In the genomic region with DNA sequence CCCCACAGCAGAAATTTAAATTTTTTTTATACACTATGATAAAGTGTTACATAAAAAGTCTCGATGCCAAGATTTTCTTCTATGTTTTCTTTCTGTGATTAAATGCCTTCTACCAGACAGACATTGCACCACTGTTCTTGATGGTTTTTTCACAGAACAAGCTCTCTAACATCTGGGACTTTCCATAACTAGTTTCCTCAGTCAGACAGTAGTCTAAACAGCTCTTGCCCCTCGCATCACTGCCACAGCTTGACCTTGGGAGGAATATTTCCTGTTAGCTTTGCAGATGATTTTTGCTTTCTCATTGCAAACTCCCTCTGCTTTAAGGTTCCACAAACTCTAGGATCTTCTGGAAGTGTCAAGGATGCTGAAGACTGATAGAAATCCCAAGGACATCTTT, we compare ENCODE assay signal across 8 mouse cellular contexts. TPM values are rescaled to one million over a fixed set of nuclear protein-coding genes. Genes with fewer than 3 reads are reported as not detected.
DNase-seq lines count a peak whose midpoint lies in the region; ATAC-seq and TF ChIP-seq lines count a peak whose summit lies in the region.

No protein-coding gene starts in this region.

- no peaks in the 10 kb centered on the region for H3K36me3 ChIP-seq in kidney, adult 2 months (ENCODE audit: control insufficient read depth, insufficient read depth, low read length)
- H3K36me3 ChIP-seq in hindbrain, embryonic 15.5 days = peaks cover 5% of the 10 kb centered on the region; the same call in 1 of the 2 replicates
- peaks cover 11% of the 10 kb centered on the region for H3K36me3 ChIP-seq in midbrain, embryonic 13.5 days

- no peak for TF ChIP-seq POLR2A in kidney, adult 2 months (IDR thresholded peaks at IDR 0.05; ENCODE audit: low read depth, low read length)

- no peak; the same call in 1 of the 2 replicates for ATAC-seq in hindbrain, embryonic 15.5 days (ENCODE audit: low FRiP score, low read depth)
- peak; percentile 7; the same call in 1 of the 2 replicates for ATAC-seq in midbrain, embryonic 13.5 days

- TF ChIP-seq CTCF in kidney, adult 2 months (conservative IDR thresholded peaks at IDR 0.05; ENCODE audit: insufficient read depth, insufficient read length, low read depth, low read length) = no peak

- peaks cover 4% of the 10 kb centered on the region; the same call in 1 of the 2 replicates for H3K4me1 ChIP-seq in kidney, adult 2 months (ENCODE audit: control insufficient read depth, insufficient read depth, low read length)
- H3K4me1 ChIP-seq in brown adipose tissue, adult 24 weeks (ENCODE audit: control insufficient read depth, insufficient read depth, insufficient read length, low read length) = peaks cover 5% of the 10 kb centered on the region
- H3K4me1 ChIP-seq in hindbrain, embryonic 15.5 days (replicated peaks) = peaks cover 14% of the 10 kb centered on the region
- H3K4me1 ChIP-seq in midbrain, embryonic 13.5 days (replicated peaks) = peaks cover 18% of the 10 kb centered on the region

- peak overlapping the region; percentile 90 for H3K9ac ChIP-seq in hindbrain, embryonic 15.5 days
- peak overlapping the region; percentile 97 for H3K9ac ChIP-seq in midbrain, embryonic 13.5 days (replicated peaks)

- no peaks in the 10 kb centered on the region for H3K27me3 ChIP-seq in kidney, adult 2 months (replicated peaks; ENCODE audit: control insufficient read depth, insufficient read depth, low read length)
- H3K27me3 ChIP-seq in hindbrain, embryonic 15.5 days = no peaks in the 10 kb centered on the region
- no peaks in the 10 kb centered on the region for H3K27me3 ChIP-seq in midbrain, embryonic 13.5 days

- peak overlapping the region; percentile 72; the same call in 1 of the 2 replicates for H3K27ac ChIP-seq in kidney, adult 2 months (ENCODE audit: insufficient read depth, low read depth, low read length)
- no peak overlapping the region for H3K27ac ChIP-seq in brown adipose tissue, adult 24 weeks (replicated peaks; ENCODE audit: low read depth, low read length)
- peak overlapping the region; percentile 97 for H3K27ac ChIP-seq in hindbrain, embryonic 15.5 days (replicated peaks)
- peak overlapping the region; percentile 99 for H3K27ac ChIP-seq in midbrain, embryonic 13.5 days

- DNase-seq in kidney, adult 2 months = no peak
- DNase-seq in kidney, adult 9 months = no peak
- DNase-seq in layer of hippocampus, postnatal 14 days (ENCODE audit: low spot score in 2 of 2) = no peak
- DNase-seq in frontal cortex, postnatal 25 days (ENCODE audit: low spot score in 2 of 2) = no peak
- no peak for DNase-seq in spleen, postnatal 4 days (ENCODE audit: low spot score in 2 of 2)

- H3K4me3 ChIP-seq in kidney, adult 2 months (ENCODE audit: insufficient read depth, low read depth, low read length) = peak overlapping the region; percentile 89
- H3K4me3 ChIP-seq in brown adipose tissue, adult 24 weeks (ENCODE audit: insufficient read depth, low read depth, low read length) = peak overlapping the region; percentile 74
- H3K4me3 ChIP-seq in hindbrain, embryonic 15.5 days = peak overlapping the region; percentile 66
- H3K4me3 ChIP-seq in midbrain, embryonic 13.5 days (replicated peaks) = peak overlapping the region; percentile 78

- H3K9me3 ChIP-seq in hindbrain, embryonic 15.5 days = no peaks in the 10 kb centered on the region
- H3K9me3 ChIP-seq in midbrain, embryonic 13.5 days = no peaks in the 10 kb centered on the region

- H3K4me2 ChIP-seq in hindbrain, embryonic 15.5 days = peak overlapping the region; percentile 59
- H3K4me2 ChIP-seq in midbrain, embryonic 13.5 days (replicated peaks) = peak overlapping the region; percentile 59

- 29% methylated on average over 2 of the region's 2 CpGs for WGBS in kidney, adult 2 months
- WGBS in hindbrain, embryonic 15.5 days = 48% methylated on average over 2 of the region's 2 CpGs
- 60% methylated on average over 2 of the region's 2 CpGs for WGBS in midbrain, embryonic 13.5 days

RNA-seq across cellular contexts. Expression of gene Mthfd2l, which starts 0.4 kb away (rescaled TPM):
- 23.4 and 45.0 TPM in 2 replicates for polyA plus RNA-seq in kidney, adult 2 months (2012; rRNA removed)
- polyA plus RNA-seq in brown adipose tissue, adult 24 weeks (2012; ENCODE audit: insufficient read depth, insufficient read length, missing spikeins) = 27.9 and 48.7 TPM in 2 replicates
- polyA plus RNA-seq in hindbrain, embryonic 15.5 days (2015; fragmentation: Nextera tagmentation; extraction: Ambion mirVana) = 61.7 and 68.1 TPM in 2 replicates
- polyA plus RNA-seq in midbrain, embryonic 13.5 days (2015; fragmentation: Nextera tagmentation; extraction: Ambion mirVana) = 98.9 and 99.1 TPM in 2 replicates
- total RNA-seq in layer of hippocampus, postnatal 14 days (2021) = 10 to 100 TPM; 16.8 to 18.0 TPM

RNA-seq across cellular contexts. Expression of gene Cxcl2, which starts 26.9 kb away (rescaled TPM):
- polyA plus RNA-seq in kidney, adult 2 months (2012; rRNA removed) = 0.42 and 1.1 TPM in 2 replicates
- polyA plus RNA-seq in brown adipose tissue, adult 24 weeks (2012; ENCODE audit: insufficient read depth, insufficient read length, missing spikeins) = 6.6 TPM in 1 of 2 replicates, not detected in the other
- not detected in 2 replicates for polyA plus RNA-seq in hindbrain, embryonic 15.5 days (2015; fragmentation: Nextera tagmentation; extraction: Ambion mirVana)
- not detected in 2 replicates for polyA plus RNA-seq in midbrain, embryonic 13.5 days (2015; fragmentation: Nextera tagmentation; extraction: Ambion mirVana)
- not detected for total RNA-seq in layer of hippocampus, postnatal 14 days (2021)

RNA-seq across cellular contexts. Expression of gene Cxcl1, which starts 39.5 kb away (rescaled TPM):
- polyA plus RNA-seq in kidney, adult 2 months (2012; rRNA removed) = 0.69 and 1.6 TPM in 2 replicates
- polyA plus RNA-seq in brown adipose tissue, adult 24 weeks (2012; ENCODE audit: insufficient read depth, insufficient read length, missing spikeins) = 5.5 TPM in 1 of 2 replicates, not detected in the other
- polyA plus RNA-seq in hindbrain, embryonic 15.5 days (2015; fragmentation: Nextera tagmentation; extraction: Ambion mirVana) = 0.35 and 0.55 TPM in 2 replicates
- 0.22 TPM in 1 of 2 replicates, not detected in the other for polyA plus RNA-seq in midbrain, embryonic 13.5 days (2015; fragmentation: Nextera tagmentation; extraction: Ambion mirVana)
- under 1 TPM; 0.46 to 0.83 TPM for total RNA-seq in layer of hippocampus, postnatal 14 days (2021)
